Mouse (Mus musculus) gastrocnemius, postnatal 4 days (tissue): ENCODE measurements at regions not wholly inside any gene's neighbourhood (a gene's known extent, or its start where the extent isn't known, plus 50 kb on each side); places are given as distances from the start of the nearest gene placed in this dataset.

ENCODE experiments used
- DNase-seq, 2 experiments: peaks; one replicate each; pipeline ENCODE4 v3.0.0; 2021 to 2022; ENCODE audit warnings: low spot score in 2 of 2, mixed read lengths in 2 of 2

GRCm38 (mm10) chr15:52783940-52784339 lies 1100.8 kb upstream of the Gm7489 start:
- no peak for DNase-seq

GRCm38 (mm10) chr15:52785196-52785595 lies 1099.5 kb upstream of the Gm7489 start:
- DNase-seq = no peak

- DNase-seq = no peak
These were observed 1098.7 kb upstream of the Gm7489 start for GRCm38 (mm10) chr15:52785976-52786375.

- no peak for DNase-seq
These were observed 1079.1 kb upstream of the Gm7489 start for GRCm38 (mm10) chr15:52805479-52806199.

- DNase-seq = no peak
These were observed 1076.1 kb upstream of the Gm7489 start for GRCm38 (mm10) chr15:52808622-52809021.

- DNase-seq = no peak
These were observed 1063.9 kb upstream of the Gm7489 start for GRCm38 (mm10) chr15:52820796-52821195.

GRCm38 (mm10) chr15:52836896-52837295 lies 1047.8 kb upstream of the Gm7489 start:
- no peak for DNase-seq

- no peak for DNase-seq
These were observed 1036.6 kb upstream of the Gm7489 start for GRCm38 (mm10) chr15:52848132-52848531.

- no peak for DNase-seq
These were observed 1026.0 kb upstream of the Gm7489 start for GRCm38 (mm10) chr15:52858682-52859081.

GRCm38 (mm10) chr15:52863494-52863893 lies 1021.2 kb upstream of the Gm7489 start:
- no peak for DNase-seq

- DNase-seq = no peak
These were observed 992.3 kb upstream of the Gm7489 start for GRCm38 (mm10) chr15:52892244-52892950.

GRCm38 (mm10) chr15:52898107-52898506 lies 986.6 kb upstream of the Gm7489 start:
- DNase-seq = no peak

GRCm38 (mm10) chr15:52899403-52899802 lies 985.3 kb upstream of the Gm7489 start:
- no peak for DNase-seq

GRCm38 (mm10) chr15:52899822-52900221 lies 984.9 kb upstream of the Gm7489 start:
- no peak for DNase-seq

- no peak for DNase-seq
These were observed 979.5 kb upstream of the Gm7489 start for GRCm38 (mm10) chr15:52905231-52905630.

GRCm38 (mm10) chr15:52907217-52907616 lies 977.5 kb upstream of the Gm7489 start:
- no peak for DNase-seq

- no peak for DNase-seq
These were observed 962.4 kb upstream of the Gm7489 start for GRCm38 (mm10) chr15:52922277-52922676.

- DNase-seq = no peak
These were observed 956.3 kb upstream of the Gm7489 start for GRCm38 (mm10) chr15:52928408-52928807.

GRCm38 (mm10) chr15:52937138-52937537 lies 947.6 kb upstream of the Gm7489 start:
- no peak for DNase-seq

- no peak for DNase-seq
These were observed 940.1 kb upstream of the Gm7489 start for GRCm38 (mm10) chr15:52944592-52944991.

GRCm38 (mm10) chr15:52948196-52948595 lies 936.5 kb upstream of the Gm7489 start:
- no peak for DNase-seq

GRCm38 (mm10) chr15:52953480-52953879 lies 931.2 kb upstream of the Gm7489 start:
- no peak for DNase-seq
